23 mouse cellular contexts compared by ENCODE assay signal in the genomic region with DNA sequence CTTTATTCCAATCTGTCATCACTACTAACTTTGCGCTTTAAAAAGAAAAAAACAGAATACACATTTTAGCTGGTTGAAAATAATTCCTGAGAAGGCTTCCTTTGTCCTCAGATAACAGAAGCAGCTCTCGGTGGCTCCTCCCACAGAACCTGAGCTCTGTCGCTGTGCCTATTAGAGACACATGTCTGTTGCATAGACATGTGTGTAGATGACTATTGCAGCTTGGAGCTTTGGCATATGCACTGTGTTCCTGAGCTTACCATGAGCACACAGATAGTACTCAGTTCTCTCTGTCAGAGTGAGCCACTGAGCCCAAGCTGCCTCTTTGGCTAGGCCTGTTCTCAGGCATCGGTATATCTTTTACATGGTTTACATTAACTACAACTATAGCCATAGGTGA. TPM values are rescaled to one million over a fixed set of nuclear protein-coding genes. Genes with fewer than 3 reads are reported as not detected.
"Had no signal": no experiment of that assay in that cellular context is flagged by ENCODE, and none has a peak within 500 bp of the region (broad histone marks: within the 10 kb centered on the region; RNA-seq: fewer than 3 reads in every experiment).

No protein-coding gene starts in this region.

- H3K9ac ChIP-seq: lung, embryonic 15.5 days; midbrain, embryonic 13.5 days; midbrain, embryonic 15.5 days; neural tube, embryonic 12.5 days; stomach, embryonic 15.5 days had no signal

- ATAC-seq: lung, postnatal 0 days; midbrain, embryonic 13.5 days; midbrain, embryonic 15.5 days had no signal

- H3K4me2 ChIP-seq: lung, embryonic 15.5 days; midbrain, embryonic 11.5 days; midbrain, embryonic 13.5 days; midbrain, embryonic 15.5 days; neural tube, embryonic 12.5 days; stomach, embryonic 15.5 days had no signal

- H3K27me3 ChIP-seq: lung, embryonic 15.5 days; megakaryocyte, embryonic 14.5 days; midbrain, embryonic 13.5 days; midbrain, embryonic 15.5 days; neural tube, embryonic 12.5 days; stomach, embryonic 15.5 days had no signal

- H3K4me1 ChIP-seq: lung, embryonic 15.5 days; megakaryocyte, embryonic 14.5 days; midbrain, embryonic 13.5 days; midbrain, embryonic 15.5 days; neural tube, embryonic 12.5 days; stomach, embryonic 15.5 days had no signal

- H3K4me3 ChIP-seq: lung, embryonic 15.5 days; megakaryocyte, embryonic 14.5 days; midbrain, embryonic 13.5 days; midbrain, embryonic 15.5 days; neural tube, embryonic 12.5 days; stomach, embryonic 15.5 days had no signal

- H3K27ac ChIP-seq: lung, embryonic 15.5 days; macrophage; midbrain, embryonic 13.5 days; midbrain, embryonic 15.5 days; neural tube, embryonic 12.5 days; stomach, embryonic 15.5 days; stomach, postnatal 0 days had no signal

- DNase-seq: lung, adult 2 months; lung, postnatal 14 days; lung, postnatal 36 days; right cerebral cortex, postnatal 14 days; thymus, adult 2 months; thymus, postnatal 25 days; thymus, postnatal 4 days had no signal

- H3K9me3 ChIP-seq: lung, embryonic 15.5 days; midbrain, embryonic 13.5 days; midbrain, embryonic 15.5 days; neural tube, embryonic 12.5 days; stomach, embryonic 15.5 days had no signal

- H3K36me3 ChIP-seq: lung, embryonic 15.5 days; midbrain, embryonic 13.5 days; midbrain, embryonic 15.5 days; neural tube, embryonic 12.5 days; stomach, embryonic 15.5 days had no signal

RNA-seq across cellular contexts. Expression of a gene that starts 48.1 kb away (rescaled TPM):
- total RNA-seq: megakaryocyte progenitor cell, adult 5-6 weeks; midbrain, postnatal 0 days; monocyte, adult 5-6 weeks; neutrophil, adult 5-6 weeks had no signal
- polyA plus RNA-seq: lung, adult 2 months; lung, embryonic 15.5 days; lung, postnatal 0 days; macrophage; midbrain, embryonic 11.5 days; spleen, adult 2 months; stomach, embryonic 15.5 days; stomach, postnatal 0 days; thymus, adult 2 months; urinary bladder, adult 2 months had no signal
